Mouse (Mus musculus): ENCODE measurements around the gene Luc7l3.

The Luc7l3 gene

GRCm38 (mm10) chr11:94255733-94256132, 66.1 kb downstream of the Luc7l3 start:
- no peak for DNase-seq (ENCODE audit: low spot score)

DNA sequence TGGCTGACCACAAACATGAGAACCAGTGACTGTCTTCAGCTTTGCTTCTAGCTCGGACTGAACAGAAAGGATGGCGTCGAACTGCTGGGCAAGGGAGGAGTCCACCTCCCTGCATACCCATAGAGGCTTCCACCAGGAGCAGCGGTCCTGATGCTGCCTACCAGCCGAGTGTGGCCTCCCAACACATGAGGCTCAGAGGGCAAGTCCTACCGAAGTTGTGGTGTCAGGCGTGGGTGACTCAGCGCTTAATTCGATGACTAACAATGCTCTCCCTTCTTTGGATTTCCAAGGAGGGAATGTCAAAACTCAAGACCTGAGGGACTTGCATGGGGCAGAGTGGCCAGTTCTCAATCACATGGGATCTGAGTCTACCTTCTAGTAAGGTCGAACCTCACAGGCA, 68.1 kb downstream of the Luc7l3 start:
- DNase-seq (ENCODE audit: low spot score), result no peak

DNA sequence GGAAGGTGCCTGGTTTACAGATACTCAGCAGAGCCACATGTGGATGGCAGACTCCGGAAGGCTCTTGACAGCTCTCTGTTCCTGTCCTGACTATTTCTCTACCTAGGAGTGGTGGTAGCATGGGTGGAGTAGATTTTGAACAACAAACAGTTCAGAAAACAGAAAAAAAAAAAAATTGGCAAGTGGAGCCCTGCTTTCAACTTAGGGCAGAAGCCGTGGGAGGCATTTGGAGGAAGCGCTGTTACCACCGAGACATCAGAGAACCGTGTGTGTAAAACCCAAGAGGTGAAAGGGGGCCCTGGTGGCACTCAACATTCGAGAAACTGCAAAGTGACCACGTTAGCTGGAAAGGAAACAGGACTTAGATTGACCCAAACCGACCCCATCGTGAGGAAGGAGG, 68.6 kb downstream of the Luc7l3 start:
- DNase-seq (ENCODE audit: low spot score), result no peak

GRCm38 (mm10) chr11:94246789-94247061, 75.1 kb downstream of the Luc7l3 start:
- DNase-seq (ENCODE audit: low spot score), result no peak

- DNase-seq (ENCODE audit: low spot score), result no peak
Observed at GRCm38 (mm10) chr11:94245955-94246788, 75.6 kb downstream of the Luc7l3 start, which contains the start of gene Wfikkn2. Gene Wfikkn2, minus strand, starts transcription at chr11:94246005.

DNA sequence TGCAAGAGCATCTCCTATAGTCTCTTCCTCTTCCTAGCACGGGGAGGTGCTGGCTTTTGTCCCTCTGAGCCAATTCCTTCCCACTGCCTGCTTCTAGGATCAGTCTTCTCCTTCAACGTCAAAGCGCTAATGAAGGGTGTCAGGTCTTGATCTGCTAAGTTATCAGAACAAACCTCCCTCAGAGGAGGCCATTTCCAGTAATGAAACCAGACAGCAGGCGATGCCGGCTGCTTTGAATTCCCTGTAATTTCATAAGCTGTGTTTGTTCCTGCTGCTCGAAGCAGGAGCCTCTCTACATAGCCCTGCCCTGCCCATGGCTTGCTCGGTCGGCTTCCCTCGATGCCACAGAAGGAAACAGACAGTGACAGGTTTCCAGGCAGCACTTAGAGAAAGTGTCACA, 77.4 kb downstream of the Luc7l3 start:
- DNase-seq (ENCODE audit: low spot score), result no peak

GRCm38 (mm10) chr11:94243422-94244180, 78.2 kb downstream of the Luc7l3 start:
- no peak for DNase-seq (ENCODE audit: low spot score)

GRCm38 (mm10) chr11:94242760-94243421, 78.9 kb downstream of the Luc7l3 start:
- no peak for DNase-seq (ENCODE audit: low spot score)

DNA sequence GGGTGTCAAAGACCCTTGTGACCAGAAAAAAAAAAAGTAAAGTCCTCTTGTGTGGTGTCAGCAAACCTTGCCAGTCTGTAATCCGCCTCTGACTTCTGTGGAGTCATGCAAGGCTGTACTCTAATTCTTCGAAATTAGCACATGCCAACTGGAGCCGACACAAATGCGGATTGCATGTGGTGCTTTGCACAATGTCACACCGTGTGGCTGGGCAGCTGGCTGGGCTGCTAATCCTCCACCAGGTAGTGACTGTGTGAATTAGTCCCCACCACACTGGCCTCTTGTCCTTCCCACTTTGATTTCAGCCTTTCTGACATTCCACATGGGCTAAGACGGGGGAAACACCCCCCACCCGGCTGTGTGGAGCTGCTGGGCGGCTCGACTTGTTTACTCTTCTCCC, 82.1 kb downstream of the Luc7l3 start:
- no peak for DNase-seq (ENCODE audit: low spot score)

- no peak for DNase-seq (ENCODE audit: low spot score)
Observed at GRCm38 (mm10) chr11:94238786-94239185, 83.0 kb downstream of the Luc7l3 start.

Data from layer of hippocampus, adult 9-10 months (tissue).